Mouse (Mus musculus): ENCODE results near the gene Gpc6. TPM values are rescaled to one million over a fixed set of nuclear protein-coding genes. Genes with fewer than 3 reads are reported as not detected.
A peak's percentile ranks its signal among the peaks of the same experiment; 100 is the strongest.
"Not testable (repeated sequence)": the region's sequence is repeated elsewhere in the genome, so short reads cannot be mapped to it uniquely, and the experiment has no call there.

Gpc6 gene
- polyA plus RNA-seq, 1 experiment from 2014 or later, result 18.8 TPM

GRCm38 (mm10) chr14:117435739-117436138 is 510.6 kb downstream of the Gpc6 start:
- Histone ChIP-seq H3K27ac (ENCODE audit: low read depth, low read length) (no peak overlapping the region), H3K4me1 (replicated peaks; ENCODE audit: control insufficient read depth, insufficient read depth, low read length) (no peaks in the 10 kb centered on the region), H3K4me2 (no peak overlapping the region), H3K9ac (ENCODE audit: low read depth, low read length) (no peak overlapping the region), H3K9me3 (ENCODE audit: control insufficient read depth, low read length) (no peaks in the 10 kb centered on the region), H3K4me3 (ENCODE audit: low read depth, low read length) (no peak overlapping the region), H3K36me3 (ENCODE audit: control insufficient read depth, insufficient read depth, low read length) (no peaks in the 10 kb centered on the region), H3K27me3 (replicated peaks; ENCODE audit: control insufficient read depth, insufficient read depth, low read length) (no peaks in the 10 kb centered on the region)
- 90% methylated on average over 13 of the region's 13 CpGs for WGBS
- no peak for DNase-seq (ENCODE audit: low spot score)
- ATAC-seq (replicated peaks; ENCODE audit: low FRiP score), result no peak

GRCm38 (mm10) chr14:117446675-117447231 is 521.6 kb downstream of the Gpc6 start:
- WGBS, result 88% methylated on average over 2 of the region's 2 CpGs
- H3K9me3 ChIP-seq (ENCODE audit: control insufficient read depth, low read length), result not testable (repeated sequence)

GRCm38 (mm10) chr14:117451391-117451991 is 526.4 kb downstream of the Gpc6 start:
- no peak for ATAC-seq (replicated peaks; ENCODE audit: low FRiP score)
- 65% methylated on average over 3 of the region's 3 CpGs for WGBS
- Histone ChIP-seq H3K27ac (ENCODE audit: low read depth, low read length) (no peak overlapping the region), H3K9me3 (ENCODE audit: control insufficient read depth, low read length) (no peaks in the 10 kb centered on the region), H3K4me3 (ENCODE audit: low read depth, low read length) (no peak overlapping the region), H3K9ac (ENCODE audit: low read depth, low read length) (no peak overlapping the region), H3K4me1 (replicated peaks; ENCODE audit: control insufficient read depth, insufficient read depth, low read length) (no peaks in the 10 kb centered on the region), H3K27me3 (replicated peaks; ENCODE audit: control insufficient read depth, insufficient read depth, low read length) (no peaks in the 10 kb centered on the region), H3K4me2 (no peak overlapping the region), H3K36me3 (ENCODE audit: control insufficient read depth, insufficient read depth, low read length) (no peaks in the 10 kb centered on the region)
- DNase-seq (ENCODE audit: low spot score), result no peak

More at GRCm38 (mm10) chr14:117446675-117447231, 521.6 kb downstream of the Gpc6 start:
- H3K27ac ChIP-seq (ENCODE audit: low read depth, low read length); DNase-seq (ENCODE audit: low spot score); H3K36me3 ChIP-seq (ENCODE audit: control insufficient read depth, insufficient read depth, low read length); H3K9ac ChIP-seq (ENCODE audit: low read depth, low read length); H3K4me3 ChIP-seq (ENCODE audit: low read depth, low read length); H3K4me1 ChIP-seq (replicated peaks; ENCODE audit: control insufficient read depth, insufficient read depth, low read length); H3K27me3 ChIP-seq (replicated peaks; ENCODE audit: control insufficient read depth, insufficient read depth, low read length); H3K4me2 ChIP-seq: not testable (repeated sequence)
- peak; percentile 39; the same call in 1 of the 2 replicates for ATAC-seq (replicated peaks; ENCODE audit: low FRiP score)

- Histone ChIP-seq H3K4me3 (ENCODE audit: low read depth, low read length) (no peak overlapping the region), H3K36me3 (ENCODE audit: control insufficient read depth, insufficient read depth, low read length) (no peaks in the 10 kb centered on the region), H3K4me2 (no peak overlapping the region), H3K9ac (ENCODE audit: low read depth, low read length) (no peak overlapping the region), H3K27ac (ENCODE audit: low read depth, low read length) (no peak overlapping the region), H3K4me1 (replicated peaks; ENCODE audit: control insufficient read depth, insufficient read depth, low read length) (no peaks in the 10 kb centered on the region), H3K9me3 (ENCODE audit: control insufficient read depth, low read length) (no peaks in the 10 kb centered on the region), H3K27me3 (replicated peaks; ENCODE audit: control insufficient read depth, insufficient read depth, low read length) (no peaks in the 10 kb centered on the region)
- whole genome bisulfite sequencing, result 86% methylated on average over 7 of the region's 7 CpGs
- ATAC-seq (replicated peaks; ENCODE audit: low FRiP score) (no peak), DNase-seq (ENCODE audit: low spot score) (no peak)
These were observed 527.0 kb downstream of the Gpc6 start for GRCm38 (mm10) chr14:117452150-117452549.

GRCm38 (mm10) chr14:117473378-117473777 is 548.3 kb downstream of the Gpc6 start:
- DNase-seq (ENCODE audit: low spot score) (no peak), ATAC-seq (replicated peaks; ENCODE audit: low FRiP score) (no peak)
- H3K4me3 ChIP-seq (ENCODE audit: low read depth, low read length), result no peak overlapping the region
- no peak overlapping the region for H3K4me2 ChIP-seq
- no peaks in the 10 kb centered on the region for H3K36me3 ChIP-seq (ENCODE audit: control insufficient read depth, insufficient read depth, low read length)
- no peak overlapping the region for H3K9ac ChIP-seq (ENCODE audit: low read depth, low read length)
- H3K4me1 ChIP-seq (replicated peaks; ENCODE audit: control insufficient read depth, insufficient read depth, low read length), result no peaks in the 10 kb centered on the region
- WGBS, result 63% methylated on average over 2 of the region's 2 CpGs
- H3K27me3 ChIP-seq (replicated peaks; ENCODE audit: control insufficient read depth, insufficient read depth, low read length), result no peaks in the 10 kb centered on the region
- no peaks in the 10 kb centered on the region for H3K9me3 ChIP-seq (ENCODE audit: control insufficient read depth, low read length)
- H3K27ac ChIP-seq (ENCODE audit: low read depth, low read length), result no peak overlapping the region

GRCm38 (mm10) chr14:117478879-117479278 is 553.8 kb downstream of the Gpc6 start:
- Histone ChIP-seq H3K4me1 (replicated peaks; ENCODE audit: control insufficient read depth, insufficient read depth, low read length) (no peaks in the 10 kb centered on the region), H3K4me2 (no peak overlapping the region), H3K27me3 (replicated peaks; ENCODE audit: control insufficient read depth, insufficient read depth, low read length) (no peaks in the 10 kb centered on the region), H3K36me3 (ENCODE audit: control insufficient read depth, insufficient read depth, low read length) (no peaks in the 10 kb centered on the region), H3K9ac (ENCODE audit: low read depth, low read length) (no peak overlapping the region), H3K4me3 (ENCODE audit: low read depth, low read length) (no peak overlapping the region), H3K27ac (ENCODE audit: low read depth, low read length) (no peak overlapping the region), H3K9me3 (ENCODE audit: control insufficient read depth, low read length) (no peaks in the 10 kb centered on the region)
- no peak for ATAC-seq (replicated peaks; ENCODE audit: low FRiP score)
- no peak for DNase-seq (ENCODE audit: low spot score)
- WGBS, result 70% methylated on average over 3 of the region's 3 CpGs

GRCm38 (mm10) chr14:117487161-117487754 is 562.1 kb downstream of the Gpc6 start:
- Histone ChIP-seq H3K4me3 (ENCODE audit: low read depth, low read length) (no peak overlapping the region), H3K4me1 (replicated peaks; ENCODE audit: control insufficient read depth, insufficient read depth, low read length) (no peaks in the 10 kb centered on the region), H3K9ac (ENCODE audit: low read depth, low read length) (no peak overlapping the region), H3K27ac (ENCODE audit: low read depth, low read length) (no peak overlapping the region), H3K9me3 (ENCODE audit: control insufficient read depth, low read length) (no peaks in the 10 kb centered on the region), H3K27me3 (replicated peaks; ENCODE audit: control insufficient read depth, insufficient read depth, low read length) (no peaks in the 10 kb centered on the region), H3K36me3 (ENCODE audit: control insufficient read depth, insufficient read depth, low read length) (no peaks in the 10 kb centered on the region), H3K4me2 (no peak overlapping the region)
- 29% methylated on average over 4 of the region's 4 CpGs for WGBS
- DNase-seq (ENCODE audit: low spot score), result no peak
- 0 out of 2 replicates have a peak, but pooled peaks have one; percentile 23 for ATAC-seq (replicated peaks; ENCODE audit: low FRiP score)

GRCm38 (mm10) chr14:117490469-117490868 is 565.4 kb downstream of the Gpc6 start:
- Histone ChIP-seq H3K9me3 (ENCODE audit: control insufficient read depth, low read length) (no peaks in the 10 kb centered on the region), H3K36me3 (ENCODE audit: control insufficient read depth, insufficient read depth, low read length) (no peaks in the 10 kb centered on the region), H3K4me2 (no peak overlapping the region), H3K4me3 (ENCODE audit: low read depth, low read length) (no peak overlapping the region), H3K4me1 (replicated peaks; ENCODE audit: control insufficient read depth, insufficient read depth, low read length) (no peaks in the 10 kb centered on the region), H3K27me3 (replicated peaks; ENCODE audit: control insufficient read depth, insufficient read depth, low read length) (no peaks in the 10 kb centered on the region), H3K9ac (ENCODE audit: low read depth, low read length) (no peak overlapping the region), H3K27ac (ENCODE audit: low read depth, low read length) (no peak overlapping the region)
- 63% methylated on average over 5 of the region's 5 CpGs for WGBS
- ATAC-seq (replicated peaks; ENCODE audit: low FRiP score) (no peak), DNase-seq (ENCODE audit: low spot score) (no peak)

- no peak overlapping the region for H3K27ac ChIP-seq (ENCODE audit: low read depth, low read length)
- H3K4me1 ChIP-seq (replicated peaks; ENCODE audit: control insufficient read depth, insufficient read depth, low read length), result no peaks in the 10 kb centered on the region
- H3K9me3 ChIP-seq (ENCODE audit: control insufficient read depth, low read length), result no peaks in the 10 kb centered on the region
- H3K4me2 ChIP-seq, result no peak overlapping the region
- no peak overlapping the region for H3K9ac ChIP-seq (ENCODE audit: low read depth, low read length)
- no peaks in the 10 kb centered on the region for H3K36me3 ChIP-seq (ENCODE audit: control insufficient read depth, insufficient read depth, low read length)
- H3K27me3 ChIP-seq (replicated peaks; ENCODE audit: control insufficient read depth, insufficient read depth, low read length), result no peaks in the 10 kb centered on the region
- no peak overlapping the region for H3K4me3 ChIP-seq (ENCODE audit: low read depth, low read length)
- DNase-seq (ENCODE audit: low spot score), result no peak
- 59% methylated on average over 3 of the region's 3 CpGs for WGBS
- ATAC-seq (replicated peaks; ENCODE audit: low FRiP score), result no peak
These were observed 570.0 kb downstream of the Gpc6 start for GRCm38 (mm10) chr14:117495118-117495517.

Measured in liver, embryonic 11.5 days (tissue).